Mouse (Mus musculus) forebrain, embryonic 12.5 days (tissue): Measurements from ENCODE around the gene Pi4k2a. TPM values are rescaled to one million over a fixed set of nuclear protein-coding genes. Genes with fewer than 3 reads are reported as not detected.

Experiments used
- ATAC-seq: fragments of 200-750 bp; cut with Nextera tagmentation; 2 replicates; pipeline ENCODE4 v1.8.0; 2017; ENCODE audit warnings: moderate TSS enrichment; ENCODE audit not compliant: low FRiP score
- H3K27ac ChIP-seq: fragments of 300-500 bp; sonication (generic); 2 replicates; pipeline ENCODE4 v1.5.1; 2016; ENCODE audit warnings: mild to moderate bottlenecking
- H3K27me3 ChIP-seq: fragments of 300-500 bp; sonication (generic); 2 replicates; pipeline ENCODE4 v1.6.1; 2016; ENCODE audit warnings: mild to moderate bottlenecking
- H3K36me3 ChIP-seq: fragments of 300-500 bp; sonication (generic); replicated peaks from 2 replicates; pipeline ENCODE4 v1.6.1; 2016; ENCODE audit warnings: mild to moderate bottlenecking
- H3K4me1 ChIP-seq: fragments of 300-500 bp; sonication (generic); 2 replicates; pipeline ENCODE4 v1.6.1; 2016
- H3K4me2 ChIP-seq: fragments of 300-500 bp; sonication (generic); 2 replicates; pipeline ENCODE4 v1.6.1; 2016; ENCODE audit warnings: mild to moderate bottlenecking, moderate library complexity
- H3K4me3 ChIP-seq: fragments of 300-500 bp; sonication (generic); replicated peaks from 2 replicates; pipeline ENCODE4 v1.5.1; 2016; ENCODE audit warnings: mild to moderate bottlenecking
- H3K9ac ChIP-seq: fragments of 300-500 bp; sonication (generic); 2 replicates; pipeline ENCODE4 v1.6.1; 2016; ENCODE audit warnings: mild to moderate bottlenecking
- H3K9me3 ChIP-seq: fragments of 300-500 bp; sonication (generic); 2 replicates; pipeline ENCODE4 v1.6.1; 2016
- WGBS: fragments of 180-500 bp; shearing (Covaris S2); methylation state at CpG from one replicate; pipeline ENCODE4 v1.1.7; 2016; 5-methylcytosine and 5-hydroxymethylcytosine counted together
- polyA plus RNA-seq: library from polyadenylated mRNA; unstranded; fragments of >200 nt; fragmentation: Nextera tagmentation; extraction: Ambion mirVana; gene quantifications from 2 replicates; pipeline ENCODE4 v1.2.1, GENCODE M21; 2016

The Pi4k2a gene
- polyA plus RNA-seq, 1 experiment from 2014 or later, result 32.0 TPM

DNA sequence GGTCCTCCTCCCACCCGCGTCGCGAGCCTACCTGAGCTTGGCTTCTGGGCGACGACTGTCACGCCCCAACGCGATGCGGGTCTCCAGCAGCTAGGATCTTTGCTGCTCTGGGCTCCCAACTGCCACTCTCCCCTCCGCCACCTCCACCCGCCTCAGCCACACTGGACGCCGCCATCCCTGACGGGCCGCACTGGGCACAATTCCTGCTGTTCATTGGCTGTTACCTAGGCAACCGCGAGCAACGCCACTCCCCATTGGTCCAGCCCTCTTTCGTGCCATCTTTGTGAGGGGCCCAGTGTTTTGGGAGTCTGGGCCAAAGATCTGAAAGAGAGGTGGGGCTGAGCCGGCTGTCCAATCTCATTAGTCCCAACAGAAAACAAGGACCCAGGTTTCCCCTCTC lies 4.1 kb upstream of the Pi4k2a start, which contains the start of gene Morn4:
Morn4 (minus strand) TSS at position 192 of the 400 bp plus-strand sequence.
- peak; percentile 90 for ATAC-seq
- peak within 1 kb of the TSS; percentile 88 for H3K4me2 ChIP-seq
- 1% methylated on average over 21 of the region's 21 CpGs for WGBS

DNA sequence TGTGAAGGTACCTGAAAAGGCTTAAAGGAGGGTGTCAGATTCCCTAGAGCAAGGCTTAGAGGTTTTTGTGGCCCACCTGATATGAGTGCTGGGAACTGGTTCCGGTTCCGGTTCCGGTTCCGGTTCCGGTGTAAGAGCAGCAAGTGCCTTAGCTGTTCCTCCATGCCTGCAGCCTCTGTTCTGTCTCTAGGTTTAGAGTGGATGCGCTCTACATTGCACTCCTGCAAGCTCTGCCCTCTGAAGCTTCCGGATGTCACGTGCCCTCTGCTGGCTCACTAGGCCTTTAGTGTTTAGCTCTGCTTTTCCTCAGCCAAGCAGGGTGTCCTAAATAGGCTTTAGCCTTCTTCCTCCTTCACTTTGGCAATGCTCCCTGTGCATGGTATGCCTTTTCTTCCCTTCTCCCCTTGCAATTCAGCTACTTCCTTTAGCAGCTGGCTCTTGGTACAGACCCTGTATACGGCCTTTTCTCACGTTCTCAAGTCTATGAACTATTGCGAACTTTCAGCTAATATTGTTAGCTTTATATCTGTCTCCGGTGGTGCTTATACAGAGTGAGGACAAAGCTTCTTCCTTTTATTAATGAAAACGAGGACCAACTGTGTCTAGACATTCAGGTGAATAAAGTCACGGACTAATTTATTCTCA lies 1.0 kb upstream of the Pi4k2a start:
- H3K4me1 ChIP-seq, result peaks cover 32% of the 10 kb centered on the region
- peak overlapping the region; percentile 80 for H3K4me3 ChIP-seq
- no peak overlapping the region for H3K9ac ChIP-seq
- no peak for ATAC-seq
- H3K27me3 ChIP-seq, result no peaks in the 10 kb centered on the region
- peak overlapping the region; percentile 78 for H3K27ac ChIP-seq
- peak overlapping the region; percentile 90 for H3K4me2 ChIP-seq
- H3K36me3 ChIP-seq, result peaks cover 8% of the 10 kb centered on the region; the same call in 1 of the 2 replicates
- no peaks in the 10 kb centered on the region for H3K9me3 ChIP-seq
- 25% methylated on average over 14 of the region's 14 CpGs for WGBS

More for the DNA sequence above, 4.1 kb upstream of the Pi4k2a start, which contains the start of gene Morn4:
- peak within 1 kb of the TSS; percentile 79 for H3K27ac ChIP-seq
- H3K9ac ChIP-seq, result peak within 1 kb of the TSS; percentile 73
- H3K27me3 ChIP-seq, result no peaks in the 10 kb centered on the region
- peaks cover 23% of the 10 kb centered on the region for H3K4me1 ChIP-seq
- H3K4me3 ChIP-seq, result peak within 1 kb of the TSS; percentile 82
- no peaks in the 10 kb centered on the region for H3K36me3 ChIP-seq
- no peaks in the 10 kb centered on the region for H3K9me3 ChIP-seq

DNA sequence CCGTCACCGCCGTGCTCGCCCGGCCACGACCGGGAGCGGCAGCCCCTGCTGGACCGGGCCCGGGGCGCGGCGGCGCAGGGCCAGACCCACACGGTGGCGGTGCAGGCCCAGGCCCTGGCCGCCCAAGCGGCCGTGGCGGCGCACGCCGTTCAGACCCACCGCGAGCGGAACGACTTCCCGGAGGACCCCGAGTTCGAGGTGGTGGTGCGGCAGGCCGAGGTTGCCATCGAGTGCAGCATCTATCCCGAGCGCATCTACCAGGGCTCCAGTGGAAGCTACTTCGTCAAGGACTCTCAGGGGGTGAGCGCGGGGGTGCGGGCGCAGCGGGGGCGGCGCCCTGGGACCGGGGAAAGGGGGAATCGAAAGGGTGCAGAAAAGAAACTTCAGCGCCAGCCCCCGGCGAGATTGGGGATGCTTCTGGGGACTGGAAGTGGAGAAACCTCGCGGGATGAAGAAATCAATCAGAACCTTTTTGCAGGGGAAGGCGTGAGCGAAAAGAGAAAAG lies 419 bp downstream of the Pi4k2a start:
- peaks cover 14% of the 10 kb centered on the region; the same call in 1 of the 2 replicates for H3K36me3 ChIP-seq
- WGBS, result under 1% methylated on average over 52 of the region's 52 CpGs
- H3K4me1 ChIP-seq, result peaks cover 28% of the 10 kb centered on the region
- H3K9me3 ChIP-seq, result no peaks in the 10 kb centered on the region
- H3K9ac ChIP-seq, result peak overlapping the region; percentile 85
- peak overlapping the region; percentile 89 for H3K27ac ChIP-seq
- peak overlapping the region; percentile 90 for H3K4me2 ChIP-seq
- no peaks in the 10 kb centered on the region for H3K27me3 ChIP-seq
- peak; percentile 69 for ATAC-seq
- peak overlapping the region; percentile 80 for H3K4me3 ChIP-seq

DNA sequence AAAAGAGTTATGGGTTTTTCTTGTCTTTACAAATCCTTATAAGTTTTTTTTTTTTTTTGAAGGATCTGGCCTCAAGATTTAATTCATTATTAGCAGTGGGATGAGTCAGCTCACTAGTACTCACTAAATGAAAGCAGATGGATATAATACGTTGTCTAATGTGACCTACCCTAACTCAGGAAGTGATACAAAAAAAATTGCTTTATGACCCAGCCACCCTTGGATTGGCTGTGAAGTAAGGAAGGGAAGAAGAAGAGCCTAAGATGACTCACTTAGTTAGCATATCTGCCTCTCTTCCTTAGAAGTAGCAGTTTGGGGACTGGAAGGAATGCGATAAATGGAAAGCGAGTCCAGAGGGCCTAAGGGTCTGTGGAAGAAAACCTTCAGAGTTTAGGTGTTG lies 9.1 kb downstream of the Pi4k2a start:
- Histone ChIP-seq H3K27ac (no peak overlapping the region), H3K4me1 (no peaks in the 10 kb centered on the region), H3K9ac (no peak overlapping the region), H3K36me3 (peaks cover 33% of the 10 kb centered on the region), H3K9me3 (no peaks in the 10 kb centered on the region), H3K4me2 (no peak overlapping the region), H3K4me3 (no peak overlapping the region), H3K27me3 (no peaks in the 10 kb centered on the region)
- ATAC-seq, result no peak
- WGBS, result 93% methylated on average over 3 of the region's 3 CpGs

DNA sequence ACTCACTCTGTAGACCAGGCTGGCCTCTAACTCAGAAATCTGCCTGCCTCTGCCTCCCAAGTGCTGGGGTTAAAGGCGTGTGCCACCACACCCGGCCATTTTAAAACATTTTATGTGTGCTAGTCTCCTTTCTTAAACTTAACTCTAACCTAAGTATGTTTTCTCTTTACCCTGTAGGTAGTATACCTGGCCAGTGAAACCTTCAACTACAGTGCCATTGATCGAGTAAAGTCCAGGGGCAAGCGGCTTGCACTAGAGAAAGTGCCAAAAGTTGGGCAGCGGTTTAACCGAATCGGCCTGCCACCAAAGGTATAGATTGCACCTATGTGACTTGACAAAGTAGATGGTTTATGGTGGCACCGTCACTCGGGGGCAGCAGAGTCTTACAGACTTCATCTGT lies 14.4 kb downstream of the Pi4k2a start:
- Histone ChIP-seq H3K4me3 (no peak overlapping the region), H3K9me3 (no peaks in the 10 kb centered on the region), H3K4me1 (no peaks in the 10 kb centered on the region), H3K4me2 (no peak overlapping the region), H3K9ac (no peak overlapping the region), H3K27me3 (no peaks in the 10 kb centered on the region), H3K27ac (no peak overlapping the region), H3K36me3 (peaks cover 41% of the 10 kb centered on the region)
- WGBS, result 97% methylated on average over 9 of the region's 9 CpGs
- no peak for ATAC-seq

DNA sequence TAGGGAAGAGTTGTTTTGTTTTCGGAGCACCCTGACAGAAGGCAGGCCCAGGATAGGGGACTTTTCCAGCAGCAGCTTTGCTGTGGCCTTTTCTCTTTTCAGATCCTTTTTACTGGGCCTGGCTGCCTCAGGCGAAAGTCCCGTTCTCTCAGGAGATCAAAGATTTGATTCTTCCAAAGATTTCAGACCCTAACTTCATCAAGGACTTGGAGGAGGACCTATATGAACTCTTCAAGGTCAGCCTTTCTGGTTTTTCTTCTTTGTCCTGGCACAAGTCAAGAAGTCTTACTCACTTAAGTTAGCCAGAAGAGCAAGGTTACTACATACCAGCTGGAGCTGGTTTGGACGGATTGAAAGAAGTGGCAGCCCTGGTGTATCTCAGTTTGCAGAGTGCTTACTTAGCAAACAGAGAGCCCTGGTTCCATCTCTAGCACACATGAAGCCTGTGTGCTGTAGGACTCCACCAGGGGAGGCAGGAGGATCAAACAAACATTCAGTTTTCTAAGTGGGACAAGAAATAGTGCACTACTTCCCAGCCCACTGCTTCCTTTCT lies 25.6 kb downstream of the Pi4k2a start:
- peaks cover 67% of the 10 kb centered on the region for H3K36me3 ChIP-seq
- WGBS, result 87% methylated on average over 4 of the region's 4 CpGs

DNA sequence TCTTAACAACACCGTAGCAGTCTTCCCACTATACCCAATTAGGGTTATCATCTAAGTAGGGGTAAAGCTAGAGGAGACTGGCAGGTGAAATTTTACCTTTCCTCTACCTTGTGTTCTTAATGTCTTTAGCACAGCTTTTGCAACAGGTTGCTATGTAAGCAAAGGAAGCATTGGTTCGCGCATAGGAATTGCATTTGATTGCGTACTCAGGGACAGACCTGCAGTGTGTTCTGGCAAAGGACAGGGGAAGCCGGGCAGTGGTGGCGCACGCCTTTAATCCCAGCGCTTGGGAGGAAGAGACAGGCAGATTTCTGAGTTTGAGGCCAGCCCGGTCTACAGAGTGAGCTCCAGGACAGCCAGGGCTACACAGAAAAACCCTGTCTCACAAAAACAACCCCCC lies 27.9 kb downstream of the Pi4k2a start:
- Histone ChIP-seq H3K27me3 (no peaks in the 10 kb centered on the region), H3K4me1 (no peaks in the 10 kb centered on the region), H3K9me3 (no peaks in the 10 kb centered on the region), H3K4me2 (no peak overlapping the region), H3K36me3 (peaks cover 78% of the 10 kb centered on the region), H3K27ac (no peak overlapping the region), H3K9ac (no peak overlapping the region), H3K4me3 (no peak overlapping the region)
- 95% methylated on average over 9 of the region's 9 CpGs for WGBS
- no peak for ATAC-seq

More for the DNA sequence above, 25.6 kb downstream of the Pi4k2a start:
- Histone ChIP-seq H3K4me2 (no peak overlapping the region), H3K4me1 (no peaks in the 10 kb centered on the region), H3K4me3 (no peak overlapping the region), H3K27me3 (no peaks in the 10 kb centered on the region), H3K9me3 (no peaks in the 10 kb centered on the region), H3K9ac (no peak overlapping the region), H3K27ac (no peak overlapping the region)
- ATAC-seq, result no peak

DNA sequence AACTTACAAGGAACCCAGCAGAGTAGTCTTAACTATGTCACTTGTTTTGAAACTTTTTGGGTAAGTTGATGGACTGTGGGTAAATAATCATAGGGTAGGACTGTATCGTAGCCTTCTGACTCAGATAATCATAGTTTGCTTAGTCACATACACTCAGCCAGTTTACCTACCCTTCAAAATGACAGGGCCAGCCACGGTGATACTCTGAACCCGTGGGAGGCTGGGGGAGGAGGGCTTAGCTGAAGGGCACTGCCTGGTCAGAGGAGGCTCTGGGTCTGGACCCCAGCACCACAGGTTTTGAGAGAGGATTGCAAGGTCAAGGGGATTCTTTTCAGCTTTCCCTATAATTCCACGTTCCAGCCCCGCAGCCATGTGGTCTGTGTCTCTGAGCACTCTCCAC lies 28.3 kb downstream of the Pi4k2a start:
- peaks cover 79% of the 10 kb centered on the region for H3K36me3 ChIP-seq
- H3K4me2 ChIP-seq, result no peak overlapping the region
- no peak overlapping the region for H3K9ac ChIP-seq
- no peaks in the 10 kb centered on the region for H3K27me3 ChIP-seq
- 86% methylated on average over 5 of the region's 5 CpGs for WGBS
- H3K4me1 ChIP-seq, result no peaks in the 10 kb centered on the region
- H3K4me3 ChIP-seq, result no peak overlapping the region
- no peaks in the 10 kb centered on the region for H3K9me3 ChIP-seq
- no peak for ATAC-seq
- H3K27ac ChIP-seq, result no peak overlapping the region

DNA sequence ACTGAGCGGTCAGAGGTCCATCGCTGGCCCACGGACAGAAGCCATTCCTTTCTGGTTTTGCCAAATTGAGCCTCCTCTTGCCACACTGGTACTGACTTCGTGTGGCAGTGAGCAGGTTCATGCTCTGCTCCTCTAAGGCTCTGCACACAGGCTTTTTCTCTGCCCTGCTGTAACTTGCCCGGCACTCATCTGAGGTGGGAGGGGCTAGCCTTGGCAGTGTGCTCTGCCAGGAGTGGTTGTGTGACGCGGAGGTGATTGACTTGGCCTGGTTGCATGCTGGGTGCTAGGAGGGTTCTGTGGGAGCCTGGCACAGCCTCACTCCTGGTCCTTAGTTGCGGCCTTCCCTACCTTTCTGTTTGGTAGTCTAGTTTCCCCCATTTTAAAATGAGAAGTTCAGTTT lies 30.2 kb downstream of the Pi4k2a start:
- Histone ChIP-seq H3K9ac (no peak overlapping the region), H3K36me3 (peaks cover 76% of the 10 kb centered on the region), H3K4me1 (no peaks in the 10 kb centered on the region), H3K4me2 (no peak overlapping the region), H3K27me3 (no peaks in the 10 kb centered on the region), H3K27ac (no peak overlapping the region), H3K4me3 (no peak overlapping the region), H3K9me3 (no peaks in the 10 kb centered on the region)
- WGBS, result 93% methylated on average over 8 of the region's 8 CpGs
- no peak for ATAC-seq

DNA sequence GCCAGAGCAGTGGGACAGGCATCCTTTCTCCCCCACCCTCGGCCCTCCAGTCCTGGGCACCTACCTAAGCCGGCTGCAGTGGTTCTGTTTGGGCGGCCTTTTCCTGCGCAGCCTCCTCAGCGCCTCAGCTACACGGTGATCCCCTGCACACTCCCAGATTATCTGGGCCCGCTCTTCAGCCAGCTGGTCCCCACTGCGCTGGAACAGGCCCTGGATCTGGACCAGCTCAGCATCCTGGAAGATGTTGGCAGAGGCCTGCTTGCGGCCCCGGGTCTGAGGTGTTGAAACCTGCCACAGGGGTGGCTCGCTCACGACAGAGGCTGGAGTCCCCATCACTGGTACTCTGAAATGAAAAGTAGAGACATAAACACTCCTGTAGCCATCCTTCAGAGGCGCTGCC lies 34.4 kb downstream of the Pi4k2a start:
- no peak overlapping the region for H3K9ac ChIP-seq
- no peak overlapping the region for H3K4me3 ChIP-seq
- peaks cover 44% of the 10 kb centered on the region for H3K36me3 ChIP-seq
- H3K27ac ChIP-seq, result 0 out of 2 replicates have a peak overlapping the region, but pooled peaks have one; percentile 2
- H3K4me2 ChIP-seq, result no peak overlapping the region
- H3K27me3 ChIP-seq, result peaks cover 8% of the 10 kb centered on the region; the same call in 1 of the 2 replicates
- peaks cover 12% of the 10 kb centered on the region for H3K4me1 ChIP-seq
- H3K9me3 ChIP-seq, result no peaks in the 10 kb centered on the region
- ATAC-seq, result no peak
- WGBS, result 92% methylated on average over 13 of the region's 13 CpGs

DNA sequence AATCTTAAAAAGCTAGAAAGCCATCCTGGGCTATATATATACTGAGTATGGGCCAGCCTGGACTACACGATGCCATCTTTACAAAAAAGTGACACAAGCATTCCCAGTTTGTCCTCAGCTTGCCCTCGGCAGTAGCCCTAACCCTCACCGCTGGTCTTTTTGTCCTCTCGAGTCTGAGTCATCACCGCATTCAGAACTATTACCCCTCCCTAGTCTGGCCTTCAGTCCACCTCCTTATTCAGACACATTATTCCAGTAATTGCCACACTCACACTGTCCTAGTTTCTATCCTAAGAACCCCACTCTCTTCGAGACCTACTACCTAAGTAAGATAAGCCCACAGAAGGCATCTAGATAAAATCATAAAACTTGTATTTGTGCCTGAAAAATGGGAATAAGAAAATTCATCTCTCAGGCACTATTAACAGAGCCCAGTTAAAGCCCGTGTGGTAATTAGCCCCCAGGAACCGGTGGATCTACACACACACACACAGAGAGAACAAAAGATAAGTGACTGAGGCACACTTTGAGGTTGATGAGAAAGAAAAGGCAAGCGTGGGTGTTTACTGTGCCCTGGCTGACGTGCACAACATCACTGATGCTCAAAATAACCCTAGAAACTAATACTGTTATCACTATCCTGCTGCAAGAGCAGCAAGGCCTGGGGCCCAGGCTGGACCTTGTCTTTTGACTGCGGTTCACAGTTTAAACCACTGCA lies 35.4 kb downstream of the Pi4k2a start:
- Histone ChIP-seq H3K9ac (no peak overlapping the region), H3K36me3 (peaks cover 35% of the 10 kb centered on the region), H3K27me3 (peaks cover 8% of the 10 kb centered on the region; the same call in 1 of the 2 replicates), H3K4me2 (no peak overlapping the region), H3K4me1 (peaks cover 18% of the 10 kb centered on the region), H3K9me3 (no peaks in the 10 kb centered on the region), H3K27ac (no peak overlapping the region), H3K4me3 (no peak overlapping the region)
- ATAC-seq, result no peak
- 75% methylated on average over 11 of the region's 11 CpGs for WGBS

DNA sequence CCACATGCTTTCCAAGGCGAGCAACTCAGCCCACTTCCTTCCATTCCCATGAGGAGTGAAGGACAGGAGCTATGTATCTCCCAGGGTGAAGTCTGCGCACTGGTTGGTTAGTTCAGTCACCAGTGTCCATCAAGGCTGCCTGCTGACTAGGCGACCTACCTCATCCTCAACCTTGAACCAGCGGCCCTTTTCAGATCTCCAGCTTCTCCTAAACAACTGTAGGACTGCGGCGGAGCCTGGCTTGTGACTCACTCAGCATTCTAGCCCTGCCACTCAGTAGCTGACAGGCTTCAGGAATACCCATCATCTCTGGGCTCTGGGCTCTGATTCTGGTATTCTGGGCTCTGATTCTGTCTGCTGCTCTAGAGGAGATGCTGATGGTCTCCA lies 35.9 kb downstream of the Pi4k2a start:
- H3K4me1 ChIP-seq, result peaks cover 18% of the 10 kb centered on the region
- H3K9me3 ChIP-seq, result no peaks in the 10 kb centered on the region
- H3K9ac ChIP-seq, result no peak overlapping the region
- H3K4me3 ChIP-seq, result no peak overlapping the region
- WGBS, result 92% methylated on average over 6 of the region's 6 CpGs
- peaks cover 8% of the 10 kb centered on the region; the same call in 1 of the 2 replicates for H3K27me3 ChIP-seq
- no peak for ATAC-seq
- H3K27ac ChIP-seq, result no peak overlapping the region
- H3K4me2 ChIP-seq, result no peak overlapping the region
- peaks cover 30% of the 10 kb centered on the region for H3K36me3 ChIP-seq
